Mouse (Mus musculus) C2C12 (cell line): ENCODE data around the gene Rapgef1. TPM values are rescaled to one million over a fixed set of nuclear protein-coding genes. Genes with fewer than 3 reads are reported as not detected.

Experiments
- H3K27me3 ChIP-seq: one replicate; pipeline ENCODE4 v1.6.1; 2011; ENCODE audit not compliant: control insufficient read depth, insufficient read depth, insufficient read length
- H3K36me3 ChIP-seq: one replicate; pipeline ENCODE4 v1.6.1; 2011; ENCODE audit not compliant: control insufficient read depth, insufficient read depth
- H3K4me3 ChIP-seq: one replicate; pipeline ENCODE4 v1.5.1; 2011; ENCODE audit warnings: mild to moderate bottlenecking, control low read depth; ENCODE audit not compliant: poor library complexity, insufficient read depth, severe bottlenecking
- H3K79me2 ChIP-seq: one replicate; pipeline ENCODE4 v1.6.1; 2011; ENCODE audit not compliant: control insufficient read depth, insufficient read depth
- H3K79me3 ChIP-seq: one replicate; pipeline ENCODE4 v1.6.1; 2011; ENCODE audit warnings: low read depth, control low read depth
- H3ac ChIP-seq: one replicate; pipeline ENCODE3; 2011; ENCODE audit warnings: low read depth; ENCODE audit not compliant: control insufficient read depth, insufficient read length
- CEBPB ChIP-seq: IDR thresholded peaks from one replicate; pipeline ENCODE4 v1.6.1; 2011; ENCODE audit warnings: low read depth, mild to moderate bottlenecking, control low read depth, moderate library complexity
- CTCF ChIP-seq: IDR thresholded peaks from one replicate; pipeline ENCODE4 v1.5.1; 2011; ENCODE audit not compliant: control insufficient read depth, insufficient read depth, insufficient read length
- FOSL1 ChIP-seq: IDR thresholded peaks from one replicate; pipeline ENCODE4 v1.8.0; 2011; ENCODE audit warnings: mild to moderate bottlenecking, low read length; ENCODE audit not compliant: poor library complexity, insufficient read depth, severe bottlenecking
- MAX ChIP-seq: IDR thresholded peaks from one replicate; pipeline ENCODE4 v1.6.1; 2011; ENCODE audit warnings: mild to moderate bottlenecking, control low read depth
- MYOD1 ChIP-seq: IDR thresholded peaks from one replicate; pipeline ENCODE4 v1.6.1; 2011; ENCODE audit warnings: low read depth; ENCODE audit not compliant: control insufficient read depth, insufficient read length
- MYOG ChIP-seq: IDR thresholded peaks from one replicate; pipeline ENCODE4 v1.6.1; 2011; ENCODE audit not compliant: control insufficient read depth, insufficient read length; ENCODE audit errors: extremely low read depth
- USF1 ChIP-seq: IDR thresholded peaks from one replicate; pipeline ENCODE4 v1.6.1; 2011; ENCODE audit warnings: low read depth, mild to moderate bottlenecking, control low read depth, moderate library complexity
- polyA plus RNA-seq: library from polyadenylated mRNA; unstranded; fragments of >200 nt; fragmentation: generic; extraction: Trizol; gene quantifications from one replicate; pipeline ENCODE4 v1.2.1, GENCODE M21; 2012; ENCODE audit warnings: missing spikeins

The Rapgef1 gene
- polyA plus RNA-seq, 1 experiment = 48.9 TPM

- Histone ChIP-seq H3K36me3 (peaks cover 34% of the 10 kb centered on the region), H3K79me2 (no peaks in the 10 kb centered on the region), H3K27me3 (no peaks in the 10 kb centered on the region), H3ac (no peak overlapping the region), H3K79me3 (no peaks in the 10 kb centered on the region), H3K4me3 (no peak overlapping the region)
- no peak for TF ChIP-seq USF1
- TF ChIP-seq MYOG = no peak
- no peak for TF ChIP-seq FOSL1
- no peak for TF ChIP-seq MYOD1
- no peak for TF ChIP-seq CTCF
- no peak for TF ChIP-seq MAX
- no peak for TF ChIP-seq CEBPB
These were observed 94.6 kb downstream of the Rapgef1 start for GRCm38 (mm10) chr2:29714127-29714526.

- TF ChIP-seq CTCF (no peak), FOSL1 (no peak), MYOG (no peak), MAX (no peak), MYOD1 (no peak), CEBPB (no peak), USF1 (no peak)
- H3K79me3 ChIP-seq = no peaks in the 10 kb centered on the region
- H3K4me3 ChIP-seq = no peak overlapping the region
- no peaks in the 10 kb centered on the region for H3K27me3 ChIP-seq
- H3ac ChIP-seq = no peak overlapping the region
- no peaks in the 10 kb centered on the region for H3K79me2 ChIP-seq
- H3K36me3 ChIP-seq = peaks cover 32% of the 10 kb centered on the region
These were observed 96.6 kb downstream of the Rapgef1 start for GRCm38 (mm10) chr2:29716143-29716542.

GRCm38 (mm10) chr2:29716691-29717090 lies 97.2 kb downstream of the Rapgef1 start:
- TF ChIP-seq MYOD1 (peak; percentile 32), FOSL1 (no peak), USF1 (no peak), CTCF (no peak), MYOG (no peak), CEBPB (peak; percentile 26), MAX (peak; percentile 23)
- Histone ChIP-seq H3K27me3 (no peaks in the 10 kb centered on the region), H3K4me3 (no peak overlapping the region), H3K79me3 (no peaks in the 10 kb centered on the region), H3ac (no peak overlapping the region), H3K79me2 (no peaks in the 10 kb centered on the region), H3K36me3 (peaks cover 32% of the 10 kb centered on the region)

DNA sequence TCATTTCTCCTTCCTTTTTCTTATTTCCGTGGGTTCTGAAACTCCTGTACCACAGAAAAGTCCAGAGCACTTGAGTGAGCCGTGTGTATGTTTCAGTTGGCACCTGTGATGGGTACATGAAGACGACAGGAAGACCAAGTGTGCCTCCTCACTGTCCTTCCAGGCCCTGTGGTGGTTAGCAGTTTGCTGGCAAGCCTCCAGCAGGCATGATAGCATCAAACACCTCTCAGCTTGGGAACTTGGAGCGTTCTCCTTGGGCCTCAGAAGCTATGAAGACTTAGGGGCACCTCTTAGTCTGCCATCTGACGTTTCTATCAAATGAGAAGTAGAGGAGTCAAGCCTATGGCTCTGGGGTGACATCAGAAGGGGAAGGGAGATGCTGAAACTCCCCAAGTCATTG lies 99.1 kb downstream of the Rapgef1 start:
- no peak for TF ChIP-seq MAX
- no peak for TF ChIP-seq USF1
- no peak for TF ChIP-seq MYOD1
- no peak for TF ChIP-seq FOSL1
- TF ChIP-seq CEBPB = no peak
- TF ChIP-seq CTCF = no peak
- no peak for TF ChIP-seq MYOG

DNA sequence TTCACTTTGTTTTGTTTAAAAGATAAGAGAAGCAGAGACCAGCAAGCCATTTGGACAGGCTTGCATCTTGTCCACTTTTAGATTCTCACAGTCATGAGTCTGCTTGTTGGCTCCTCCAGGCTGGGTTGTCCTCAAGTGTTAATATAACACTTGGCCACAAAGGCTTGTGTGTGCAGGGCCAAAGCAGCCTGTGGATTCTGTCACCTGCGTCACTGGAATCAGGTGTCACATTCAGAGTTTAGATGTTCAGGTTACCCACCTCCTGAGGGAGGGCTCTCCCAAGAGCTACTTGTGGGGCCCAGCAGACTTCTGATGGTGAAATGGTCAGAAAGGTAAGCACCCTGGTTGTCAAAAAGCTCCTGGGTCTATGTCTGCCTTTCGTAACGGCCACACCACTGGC lies 103.6 kb downstream of the Rapgef1 start:
- H3ac ChIP-seq = no peak overlapping the region
- H3K79me3 ChIP-seq = no peaks in the 10 kb centered on the region
- no peaks in the 10 kb centered on the region for H3K27me3 ChIP-seq
- H3K36me3 ChIP-seq = peaks cover 66% of the 10 kb centered on the region
- TF ChIP-seq MYOG (no peak), CEBPB (no peak), FOSL1 (no peak), USF1 (no peak)
- no peaks in the 10 kb centered on the region for H3K79me2 ChIP-seq
- no peak overlapping the region for H3K4me3 ChIP-seq

More for the DNA sequence above, 99.1 kb downstream of the Rapgef1 start:
- no peaks in the 10 kb centered on the region for H3K27me3 ChIP-seq
- no peak overlapping the region for H3K4me3 ChIP-seq
- H3ac ChIP-seq = no peak overlapping the region
- no peaks in the 10 kb centered on the region for H3K79me3 ChIP-seq
- no peaks in the 10 kb centered on the region for H3K79me2 ChIP-seq
- peaks cover 47% of the 10 kb centered on the region for H3K36me3 ChIP-seq

DNA sequence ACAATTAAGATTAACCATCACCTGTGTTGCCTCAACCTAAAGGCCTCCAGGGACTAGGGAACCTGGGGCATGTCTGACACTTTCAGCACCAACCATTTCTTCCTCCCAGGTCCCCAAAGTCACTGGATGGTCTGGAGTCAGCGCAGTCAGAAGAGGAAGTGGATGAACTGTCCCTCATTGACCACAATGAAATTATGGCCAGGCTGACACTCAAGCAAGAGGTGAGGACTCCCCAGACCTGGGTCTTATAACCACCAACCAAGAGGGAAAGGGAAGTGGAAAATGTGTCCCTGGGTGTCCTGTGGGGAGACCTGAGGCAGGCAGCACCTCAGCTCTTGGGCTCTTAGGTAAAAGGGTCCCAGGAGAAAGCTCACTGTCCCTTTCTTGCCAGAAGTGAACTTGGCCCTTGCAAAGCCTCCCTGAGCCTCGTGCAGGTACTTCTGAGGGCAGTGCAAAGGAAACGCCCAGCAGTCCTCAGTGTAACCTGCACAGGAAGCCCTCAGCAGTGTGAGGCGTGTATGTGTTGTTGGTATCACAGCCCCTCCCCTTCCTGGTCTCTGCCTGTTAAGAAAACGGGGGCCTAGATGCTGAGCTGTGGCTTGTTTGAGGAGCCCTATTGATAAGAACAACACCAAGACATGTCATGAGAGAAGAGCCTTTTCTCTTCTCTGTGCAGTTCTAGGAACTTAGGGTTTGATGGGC lies 105.3 kb downstream of the Rapgef1 start:
- TF ChIP-seq MYOG = no peak
- no peak for TF ChIP-seq CTCF
- no peak for TF ChIP-seq MAX
- Histone ChIP-seq H3ac (no peak overlapping the region), H3K27me3 (no peaks in the 10 kb centered on the region), H3K36me3 (peaks cover 62% of the 10 kb centered on the region), H3K79me2 (no peaks in the 10 kb centered on the region), H3K4me3 (no peak overlapping the region), H3K79me3 (no peaks in the 10 kb centered on the region)
